Mouse (Mus musculus): ENCODE data around the gene Tmem248. TPM values are rescaled to one million over a fixed set of nuclear protein-coding genes. Genes with fewer than 3 reads are reported as not detected.
A peak's percentile ranks its signal among the peaks of the same experiment; 100 is the strongest.

Tmem248 gene
- polyA plus RNA-seq, 1 experiment from 2014 or later = 23.0 TPM

- ATAC-seq (replicated peaks; ENCODE audit: insufficient number of reproducible peaks, insufficient read depth, low FRiP score, low read depth) = no peak
- Histone ChIP-seq H3K36me3 (peaks cover 15% of the 10 kb centered on the region), H3K4me3 (peak overlapping the region; percentile 87), H3K27me3 (no peaks in the 10 kb centered on the region), H3K9ac (peak overlapping the region; percentile 82), H3K4me2 (peak overlapping the region; percentile 71), H3K9me3 (replicated peaks) (no peaks in the 10 kb centered on the region), H3K4me1 (replicated peaks) (peaks cover 10% of the 10 kb centered on the region), H3K27ac (peak overlapping the region; percentile 86)
- 7% methylated on average over 8 of the region's 8 CpGs for WGBS
Measured at GRCm38 (mm10) chr5:130257303-130257702, 40.4 kb downstream of the Tmem248 start.

GRCm38 (mm10) chr5:130263454-130263853 is 46.6 kb downstream of the Tmem248 start:
- H3K4me1 ChIP-seq (replicated peaks) = no peaks in the 10 kb centered on the region
- no peaks in the 10 kb centered on the region for H3K27me3 ChIP-seq
- no peak overlapping the region for H3K4me2 ChIP-seq
- H3K4me3 ChIP-seq = no peak overlapping the region
- no peaks in the 10 kb centered on the region for H3K9me3 ChIP-seq (replicated peaks)
- no peak overlapping the region for H3K27ac ChIP-seq
- WGBS = 77% methylated on average over 11 of the region's 11 CpGs
- H3K36me3 ChIP-seq = peaks cover 24% of the 10 kb centered on the region
- ATAC-seq (replicated peaks; ENCODE audit: insufficient number of reproducible peaks, insufficient read depth, low FRiP score, low read depth) = no peak
- no peak overlapping the region for H3K9ac ChIP-seq

GRCm38 (mm10) chr5:130264433-130265005 is 47.6 kb downstream of the Tmem248 start:
- peaks cover 24% of the 10 kb centered on the region for H3K36me3 ChIP-seq
- no peak for ATAC-seq (replicated peaks; ENCODE audit: insufficient number of reproducible peaks, insufficient read depth, low FRiP score, low read depth)
- H3K9ac ChIP-seq = no peak overlapping the region
- no peaks in the 10 kb centered on the region for H3K27me3 ChIP-seq
- 91% methylated on average over 6 of the region's 6 CpGs for WGBS
- no peaks in the 10 kb centered on the region for H3K9me3 ChIP-seq (replicated peaks)
- H3K27ac ChIP-seq = no peak overlapping the region
- H3K4me3 ChIP-seq = no peak overlapping the region
- H3K4me1 ChIP-seq (replicated peaks) = no peaks in the 10 kb centered on the region
- no peak overlapping the region for H3K4me2 ChIP-seq

GRCm38 (mm10) chr5:130266651-130267050 is 49.8 kb downstream of the Tmem248 start:
- H3K36me3 ChIP-seq = peaks cover 28% of the 10 kb centered on the region
- no peak overlapping the region for H3K9ac ChIP-seq
- H3K9me3 ChIP-seq (replicated peaks) = no peaks in the 10 kb centered on the region
- no peaks in the 10 kb centered on the region for H3K4me1 ChIP-seq (replicated peaks)
- H3K4me2 ChIP-seq = no peak overlapping the region
- no peak overlapping the region for H3K4me3 ChIP-seq
- H3K27ac ChIP-seq = no peak overlapping the region
- no peak for ATAC-seq (replicated peaks; ENCODE audit: insufficient number of reproducible peaks, insufficient read depth, low FRiP score, low read depth)
- no peaks in the 10 kb centered on the region for H3K27me3 ChIP-seq
- 87% methylated on average over 7 of the region's 7 CpGs for WGBS

GRCm38 (mm10) chr5:130267316-130267715 is 50.4 kb downstream of the Tmem248 start:
- peaks cover 32% of the 10 kb centered on the region for H3K36me3 ChIP-seq
- no peak for ATAC-seq (replicated peaks; ENCODE audit: insufficient number of reproducible peaks, insufficient read depth, low FRiP score, low read depth)
- 98% methylated on average over 1 of the region's 1 CpGs for WGBS
- no peak overlapping the region for H3K27ac ChIP-seq
- H3K9me3 ChIP-seq (replicated peaks) = no peaks in the 10 kb centered on the region
- no peaks in the 10 kb centered on the region for H3K27me3 ChIP-seq
- H3K4me3 ChIP-seq = no peak overlapping the region
- H3K4me1 ChIP-seq (replicated peaks) = no peaks in the 10 kb centered on the region
- no peak overlapping the region for H3K9ac ChIP-seq
- no peak overlapping the region for H3K4me2 ChIP-seq

GRCm38 (mm10) chr5:130268976-130269375 is 52.1 kb downstream of the Tmem248 start:
- WGBS = 85% methylated on average over 11 of the region's 11 CpGs
- no peak overlapping the region for H3K9ac ChIP-seq
- no peaks in the 10 kb centered on the region for H3K9me3 ChIP-seq (replicated peaks)
- peaks cover 32% of the 10 kb centered on the region for H3K36me3 ChIP-seq
- no peak overlapping the region for H3K27ac ChIP-seq
- no peaks in the 10 kb centered on the region for H3K4me1 ChIP-seq (replicated peaks)
- no peak for ATAC-seq (replicated peaks; ENCODE audit: insufficient number of reproducible peaks, insufficient read depth, low FRiP score, low read depth)
- H3K27me3 ChIP-seq = no peaks in the 10 kb centered on the region
- H3K4me2 ChIP-seq = no peak overlapping the region
- H3K4me3 ChIP-seq = no peak overlapping the region

GRCm38 (mm10) chr5:130272344-130272743 is 55.5 kb downstream of the Tmem248 start:
- WGBS = 92% methylated on average over 1 of the region's 1 CpGs
- Histone ChIP-seq H3K27me3 (no peaks in the 10 kb centered on the region), H3K4me3 (no peak overlapping the region), H3K36me3 (peaks cover 32% of the 10 kb centered on the region), H3K4me2 (no peak overlapping the region), H3K27ac (no peak overlapping the region), H3K9ac (no peak overlapping the region), H3K4me1 (replicated peaks) (no peaks in the 10 kb centered on the region), H3K9me3 (replicated peaks) (no peaks in the 10 kb centered on the region)
- no peak for ATAC-seq (replicated peaks; ENCODE audit: insufficient number of reproducible peaks, insufficient read depth, low FRiP score, low read depth)

GRCm38 (mm10) chr5:130273046-130273445 is 56.2 kb downstream of the Tmem248 start:
- Histone ChIP-seq H3K4me1 (replicated peaks) (no peaks in the 10 kb centered on the region; the same call in 1 of the 2 replicates), H3K4me2 (no peak overlapping the region), H3K36me3 (peaks cover 29% of the 10 kb centered on the region), H3K9me3 (replicated peaks) (no peaks in the 10 kb centered on the region), H3K9ac (no peak overlapping the region), H3K27ac (no peak overlapping the region), H3K27me3 (no peaks in the 10 kb centered on the region), H3K4me3 (no peak overlapping the region)
- ATAC-seq (replicated peaks; ENCODE audit: insufficient number of reproducible peaks, insufficient read depth, low FRiP score, low read depth) = no peak
- WGBS = 89% methylated on average over 6 of the region's 6 CpGs

- Histone ChIP-seq H3K36me3 (peaks cover 52% of the 10 kb centered on the region), H3K4me3 (no peak overlapping the region), H3K4me1 (replicated peaks) (no peaks in the 10 kb centered on the region; the same call in 1 of the 2 replicates), H3K9ac (no peak overlapping the region), H3K4me2 (no peak overlapping the region), H3K27me3 (no peaks in the 10 kb centered on the region), H3K27ac (no peak overlapping the region), H3K9me3 (replicated peaks) (no peaks in the 10 kb centered on the region)
- WGBS = 40% methylated on average over 4 of the region's 4 CpGs
- ATAC-seq (replicated peaks; ENCODE audit: insufficient number of reproducible peaks, insufficient read depth, low FRiP score, low read depth) = no peak
Measured at GRCm38 (mm10) chr5:130275509-130275908, 58.6 kb downstream of the Tmem248 start.

- H3K27ac ChIP-seq = no peak overlapping the region
- peaks cover 47% of the 10 kb centered on the region for H3K36me3 ChIP-seq
- WGBS = 47% methylated on average over 7 of the region's 7 CpGs
Measured at GRCm38 (mm10) chr5:130278011-130278472, 61.2 kb downstream of the Tmem248 start.

GRCm38 (mm10) chr5:130283079-130283732 is 66.3 kb downstream of the Tmem248 start:
- no peak overlapping the region for H3K9ac ChIP-seq
- H3K9me3 ChIP-seq (replicated peaks) = no peaks in the 10 kb centered on the region
- H3K27me3 ChIP-seq = no peaks in the 10 kb centered on the region
- peaks cover 47% of the 10 kb centered on the region for H3K36me3 ChIP-seq
- H3K4me3 ChIP-seq = no peak overlapping the region
- 93% methylated on average over 9 of the region's 9 CpGs for WGBS
- no peak for ATAC-seq (replicated peaks; ENCODE audit: insufficient number of reproducible peaks, insufficient read depth, low FRiP score, low read depth)
- H3K4me1 ChIP-seq (replicated peaks) = no peaks in the 10 kb centered on the region; the same call in 1 of the 2 replicates
- no peak overlapping the region for H3K27ac ChIP-seq
- no peak overlapping the region for H3K4me2 ChIP-seq

More at GRCm38 (mm10) chr5:130278011-130278472, 61.2 kb downstream of the Tmem248 start:
- no peak overlapping the region for H3K9ac ChIP-seq
- no peak overlapping the region for H3K4me2 ChIP-seq
- H3K9me3 ChIP-seq (replicated peaks) = no peaks in the 10 kb centered on the region
- no peaks in the 10 kb centered on the region for H3K27me3 ChIP-seq
- H3K4me3 ChIP-seq = no peak overlapping the region
- no peaks in the 10 kb centered on the region; the same call in 1 of the 2 replicates for H3K4me1 ChIP-seq (replicated peaks)
- ATAC-seq (replicated peaks; ENCODE audit: insufficient number of reproducible peaks, insufficient read depth, low FRiP score, low read depth) = 0 out of 2 replicates have a peak, but pooled peaks have one; percentile 47

- Histone ChIP-seq H3K4me2 (no peak overlapping the region), H3K36me3 (peaks cover 31% of the 10 kb centered on the region), H3K27ac (no peak overlapping the region), H3K9me3 (replicated peaks) (no peaks in the 10 kb centered on the region), H3K27me3 (no peaks in the 10 kb centered on the region), H3K4me1 (replicated peaks) (no peaks in the 10 kb centered on the region), H3K9ac (no peak overlapping the region), H3K4me3 (no peak overlapping the region)
- ATAC-seq (replicated peaks; ENCODE audit: insufficient number of reproducible peaks, insufficient read depth, low FRiP score, low read depth) = no peak
- 84% methylated on average over 7 of the region's 7 CpGs for WGBS
Measured at GRCm38 (mm10) chr5:130288106-130288505, 71.2 kb downstream of the Tmem248 start.
